Mouse (Mus musculus): Measurements from ENCODE around the gene Vwa2.

DNA sequence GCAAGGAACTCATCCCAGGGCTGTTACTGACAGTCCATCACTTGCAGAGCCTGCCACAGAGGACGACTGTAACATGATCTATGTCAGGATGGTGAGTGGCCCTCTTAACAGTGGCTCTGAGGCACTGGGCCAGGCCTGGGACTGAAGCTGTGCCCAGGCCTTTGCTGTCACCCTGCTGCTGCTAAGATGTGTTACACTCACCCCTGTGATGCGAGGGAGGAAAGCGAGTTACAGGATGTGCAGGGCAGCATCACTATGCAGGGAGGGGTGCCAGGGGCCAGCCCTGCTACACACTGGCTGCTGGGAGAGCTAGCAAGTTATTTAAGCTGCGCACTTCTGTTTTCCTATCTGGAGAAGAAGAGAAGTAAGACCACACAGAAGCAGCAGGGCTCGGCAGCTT lies 17.6 kb upstream of the Vwa2 start:
- TF ChIP-seq EP300 (IDR thresholded peaks at IDR 0.05; ENCODE audit: low read depth) (no peak), CTCF (IDR thresholded peaks at IDR 0.05; ENCODE audit: low read depth) (no peak)

Data from liver, embryonic 14.5 days (tissue).